Mouse (Mus musculus) left cerebral cortex, postnatal 25 days (tissue): Measurements from ENCODE around the gene 1700016C15Rik. TPM values are rescaled to one million over a fixed set of nuclear protein-coding genes. Genes with fewer than 3 reads are reported as not detected.
A peak's percentile ranks its signal among the peaks of the same experiment; 100 is the strongest.

Source experiments
- DNase-seq, 2 experiments: peaks; one replicate each; pipeline ENCODE4 v3.0.0; 2022; ENCODE audit warnings: low spot score in 2 of 2, mixed read lengths in 1 of 2
- intact Hi-C: fragments of 180-260 bp; cut with DNase I; formaldehyde crosslinking; loops from one replicate; pipeline ENCODE4 v1.15.1; 2025
- total RNA-seq, 2 experiments: library from RNA; stranded (reverse); gene quantifications; 2 replicates each; pipeline ENCODE4 v1.2.3; 2021

1700016C15Rik gene
- total RNA-seq, 2 experiments from 2014 or later = not detected

DNA sequence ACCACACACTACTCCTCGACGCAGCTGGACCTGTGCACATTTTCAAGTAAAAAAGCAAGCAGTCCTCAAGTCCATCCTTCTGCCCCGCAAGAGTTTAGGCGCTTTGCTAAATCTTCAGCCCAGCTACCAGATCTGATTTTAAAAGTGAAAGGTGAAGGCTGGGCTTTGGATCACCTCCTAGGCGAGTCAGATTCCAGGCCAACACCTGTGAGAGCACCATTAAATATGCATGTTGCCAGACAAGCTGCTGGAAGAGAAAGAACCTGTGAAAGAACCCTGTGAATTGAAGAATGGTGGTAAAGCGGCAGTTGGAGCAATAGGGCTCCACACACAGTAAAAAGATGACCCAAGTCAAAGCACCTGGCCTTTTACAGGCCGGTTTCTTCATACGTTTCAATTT lies 65.3 kb downstream of the 1700016C15Rik start:
- intact Hi-C loops = no loop called here

DNA sequence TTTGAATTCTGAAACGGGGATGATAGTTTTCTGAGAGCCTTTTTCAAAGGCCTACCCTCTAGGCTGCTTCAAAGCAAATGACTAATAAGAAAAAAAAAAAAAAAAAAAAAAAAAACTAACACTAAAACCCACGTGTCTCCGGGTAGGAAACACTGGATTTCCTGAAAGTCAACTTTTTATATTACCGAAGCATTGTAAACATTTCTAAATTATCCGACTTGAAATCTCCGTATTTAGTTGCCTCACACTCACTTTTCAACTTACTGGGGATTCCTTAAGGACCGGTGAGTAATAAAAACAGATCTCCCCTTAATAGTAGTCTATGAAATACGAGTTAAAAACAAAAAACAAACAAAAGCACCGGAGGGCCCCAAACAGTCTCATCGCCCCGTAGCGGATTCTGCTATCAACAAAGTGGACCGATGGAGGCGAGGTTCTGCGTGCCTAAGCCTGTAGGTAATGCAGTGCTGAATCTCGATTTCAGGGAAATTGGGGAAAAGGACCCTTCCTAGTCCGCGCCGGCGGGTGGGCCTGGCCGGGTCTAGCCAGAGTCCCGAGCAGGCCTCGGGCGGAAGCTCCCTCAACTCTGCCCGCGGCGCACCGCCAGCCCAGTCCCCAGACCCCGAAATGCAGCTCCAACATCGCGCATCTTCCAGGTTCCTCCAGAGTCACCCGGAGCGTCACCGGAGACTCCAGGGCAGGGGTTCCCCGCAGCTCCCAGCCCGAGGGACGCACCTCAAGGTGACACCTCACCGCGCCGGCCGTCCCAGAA lies 66.0 kb downstream of the 1700016C15Rik start:
- DNase-seq = peak in 1 of 2 experiments; percentile 28
- intact Hi-C loops = no loop called here

More for the DNA sequence above, 65.3 kb downstream of the 1700016C15Rik start:
- no peak for DNase-seq

DNA sequence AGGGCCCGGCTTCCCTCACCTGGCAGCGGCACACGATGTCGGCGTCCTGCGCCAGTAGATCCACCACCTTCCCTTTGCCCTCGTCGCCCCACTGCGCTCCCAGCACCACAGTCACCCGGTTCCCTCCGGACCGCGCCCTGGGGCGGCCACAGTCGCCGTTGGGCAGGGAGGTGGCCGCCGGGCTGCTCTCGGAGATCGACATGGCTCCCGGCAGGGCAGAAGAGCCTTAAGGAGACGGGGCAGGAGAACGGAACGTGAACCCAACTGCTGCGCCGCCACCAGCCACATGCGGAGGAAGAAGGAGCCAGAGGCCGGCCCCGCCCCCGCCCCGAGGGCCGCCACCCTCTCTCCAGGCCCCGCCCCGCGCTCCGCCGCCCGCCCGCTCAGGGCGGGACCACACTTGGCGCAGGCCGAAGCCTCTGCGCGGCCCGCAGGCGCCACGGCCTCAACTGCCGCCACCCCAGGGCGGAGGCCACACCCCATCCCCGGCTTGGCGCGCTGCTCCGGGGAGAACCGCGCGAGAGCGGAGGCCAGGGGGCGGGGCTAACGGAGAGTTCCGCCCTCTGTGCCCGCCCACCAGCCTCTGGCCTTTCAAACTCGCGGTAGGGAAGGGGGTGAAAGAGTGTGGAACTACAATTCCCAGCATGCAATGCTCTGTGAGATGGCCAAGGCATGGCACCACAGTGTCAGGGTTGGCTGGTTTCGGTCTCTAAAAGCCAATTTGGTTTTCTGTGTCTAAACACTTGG lies 66.8 kb downstream of the 1700016C15Rik start, which contains the start of gene Adss:
Gene Adss (minus strand): TSS at position 319 of the 747 bp plus-strand sequence.
- peak; percentile 98 to 99 for DNase-seq
- intact Hi-C loops = no loop called here

DNA sequence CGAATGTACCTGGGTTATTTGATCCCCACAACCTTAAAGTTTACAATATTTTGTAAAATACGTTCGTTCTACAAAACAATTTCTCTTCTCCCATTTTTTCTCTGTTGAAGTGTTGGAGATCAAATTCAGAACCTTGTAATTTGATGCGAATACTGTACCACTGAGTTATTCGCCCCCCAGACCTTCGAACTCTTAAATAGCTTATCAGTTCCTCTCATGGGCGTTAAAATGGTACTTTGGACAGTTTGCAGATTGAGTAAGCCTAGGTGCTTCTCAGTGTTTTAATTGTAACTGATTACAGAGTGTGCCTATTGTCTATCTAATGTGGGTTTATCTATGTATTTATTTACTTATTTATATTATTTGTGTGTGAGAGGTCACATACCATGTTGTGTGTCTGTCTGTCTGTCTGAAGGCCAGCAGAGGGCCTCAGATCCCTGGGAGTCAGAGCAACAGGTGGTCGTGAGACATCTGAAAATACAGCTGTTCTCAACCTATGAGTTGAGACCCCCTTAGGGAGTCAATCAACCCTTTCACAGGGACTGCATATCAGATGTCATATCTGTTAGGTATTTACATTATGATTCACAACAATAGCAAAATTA lies 67.6 kb downstream of the 1700016C15Rik start:
- intact Hi-C loops = no loop called here
- no peak for DNase-seq

Other genes with a start within 250 kb of the 1700016C15Rik start
- 10 to 100 TPM; 68.8 to 69.2 TPM for gene Adss, start 66.7 kb downstream of the 1700016C15Rik start, total RNA-seq